ENCODE assay signal across 8 mouse cellular contexts in genomic region chr17:25823452-25823851, GRCm38 (mm10). TPM values are rescaled to one million over a fixed set of nuclear protein-coding genes. Genes with fewer than 3 reads are reported as not detected.
DNase-seq lines count a peak whose midpoint lies in the region; ATAC-seq and TF ChIP-seq lines count a peak whose summit lies in the region.

Gene Wdr24 (plus strand): TSS chr17:25823627.

- H3K9me3 ChIP-seq in G1E (replicated peaks), result no peaks in the 10 kb centered on the region

- peak within 1 kb of the TSS; percentile 78 for H3K4me3 ChIP-seq in G1E (ENCODE audit: low read depth, low read length)
- H3K4me3 ChIP-seq in lung, adult 2 months (replicated peaks; ENCODE audit: extremely low read depth, low read depth, low read length), result peak within 1 kb of the TSS; percentile 76

- WGBS in lung, adult 2 months, result 0% methylated on average over 18 of the region's 18 CpGs

- ATAC-seq in G1E (ENCODE audit: extremely low read depth, insufficient number of reproducible peaks, low FRiP score, poor library complexity, severe bottlenecking), result peak; percentile 65
- peak; percentile 76 for ATAC-seq in neutrophil, adult 5-6 weeks (ENCODE audit: extremely low read depth, insufficient number of reproducible peaks, low FRiP score, poor library complexity, severe bottlenecking)

- peaks cover 24% of the 10 kb centered on the region for H3K27me3 ChIP-seq in G1E (ENCODE audit: insufficient read depth, low read length)

- TF ChIP-seq CTCF in G1E (IDR thresholded peaks at IDR 0.05; ENCODE audit: low read depth, low read length), result no peak
- TF ChIP-seq CTCF in lung, adult 2 months (IDR thresholded peaks at IDR 0.05; ENCODE audit: insufficient read depth, low read length), result no peak

- peak; percentile 74; the same call in 1 of the 2 replicates for TF ChIP-seq POLR2A in lung, adult 2 months (IDR thresholded peaks at IDR 0.05; ENCODE audit: borderline replicate concordance, extremely low read depth, low read depth, low read length)

- H3K4me1 ChIP-seq in G1E (ENCODE audit: insufficient read depth, low read depth, low read length), result peaks cover 62% of the 10 kb centered on the region
- H3K4me1 ChIP-seq in lung, adult 2 months (ENCODE audit: control insufficient read depth, insufficient read depth, low read length), result peaks cover 9% of the 10 kb centered on the region

- peak; percentile 75 for DNase-seq in G1E (ENCODE audit: low spot score)
- peak; percentile 78 for DNase-seq in c-Kit-negative CD71-positive TER-119-positive erythroid progenitor cells, embryonic 14.5 days (ENCODE audit: low read depth, low spot score)
- peak; percentile 78 for DNase-seq in fibroblast of lung, adult 2 months (ENCODE audit: low read depth)
- peak; percentile 72 to 83 for DNase-seq in heart, postnatal 36 days
- peak; percentile 75 to 91 for DNase-seq in layer of hippocampus, adult 18-20 months (ENCODE audit: low spot score in 2 of 2)
- peak; percentile 77 for DNase-seq in lung, adult 2 months
- peak; percentile 83 for DNase-seq in thymus, postnatal 25 days

- intact Hi-C loops in heart, postnatal 36 days (cut with DNase I), result no loop called here

- H3K36me3 ChIP-seq in G1E (replicated peaks), result peaks cover 44% of the 10 kb centered on the region

RNA-seq across cellular contexts. Expression of gene Wdr24, which starts in this region (rescaled TPM):
- total RNA-seq in G1E (2014; fragmentation: Nextera tagmentation) (13.8 and 13.9 TPM in 2 replicates), G1E (2017) (23.5 and 25.8 TPM in 2 replicates)
- polyA plus RNA-seq in G1E (2012), result 4.8 and 8.6 TPM in 2 replicates
- 10 to 100 TPM; 10.5 to 11.4 TPM for total RNA-seq in heart, postnatal 36 days (2021)
- total RNA-seq in layer of hippocampus, adult 18-20 months (2021), result 10 to 100 TPM; 22.6 to 26.4 TPM
- polyA plus RNA-seq in lung, adult 2 months (2012; rRNA removed), result 29.4 and 34.3 TPM in 2 replicates
- 12.9 and 13.4 TPM in 2 replicates for total RNA-seq in neutrophil, adult 5-6 weeks (2017)

Comparison
In these comparisons a context has a peak if more than half of its experiments do, and no peak if none do; other contexts are left out.
1. Peak in every context shown above with its lines: DNase-seq, ATAC-seq and H3K4me3 ChIP-seq.